Mouse (Mus musculus) frontal cortex, postnatal 25 days (tissue): ENCODE measurements around the gene Cul9.
"Not testable (repeated sequence)": the region's sequence is repeated elsewhere in the genome, so short reads cannot be mapped to it uniquely, and the experiment has no call there.

ENCODE experiments used
- DNase-seq, 2 experiments: peaks; one replicate each; pipeline ENCODE4 v3.0.0; 2022; ENCODE audit warnings: low spot score in 2 of 2

The Cul9 gene

GRCm38 (mm10) chr17:46545813-46546564 is at the start of gene Cul9:
TSS of gene Cul9 (minus strand) at chr17:46546388.
- peak; percentile 81 to 83 for DNase-seq

GRCm38 (mm10) chr17:46595336-46595735 is 49.1 kb upstream of the Cul9 start:
- no peak for DNase-seq

- no peak for DNase-seq
Measured at GRCm38 (mm10) chr17:46594606-46595005, 48.4 kb upstream of the Cul9 start.

- DNase-seq = no peak
Measured at GRCm38 (mm10) chr17:46593124-46593523, 46.9 kb upstream of the Cul9 start.

- no peak for DNase-seq
Measured at GRCm38 (mm10) chr17:46591406-46591805, 45.2 kb upstream of the Cul9 start.

- no peak for DNase-seq
Measured at GRCm38 (mm10) chr17:46590439-46590838, 44.3 kb upstream of the Cul9 start.

GRCm38 (mm10) chr17:46589635-46590314 is 43.6 kb upstream of the Cul9 start:
- DNase-seq = no peak

- no peak for DNase-seq
Measured at GRCm38 (mm10) chr17:46588913-46589312, 42.7 kb upstream of the Cul9 start.

GRCm38 (mm10) chr17:46588173-46588572 is 42.0 kb upstream of the Cul9 start:
- DNase-seq = no peak

GRCm38 (mm10) chr17:46586327-46586726 is 40.1 kb upstream of the Cul9 start:
- DNase-seq = no peak

GRCm38 (mm10) chr17:46578650-46579049 is 32.5 kb upstream of the Cul9 start:
- DNase-seq = no peak

- DNase-seq = no peak
Measured at GRCm38 (mm10) chr17:46576070-46576469, 29.9 kb upstream of the Cul9 start.

GRCm38 (mm10) chr17:46574535-46574934 is 28.3 kb upstream of the Cul9 start:
- DNase-seq = no peak

- no peak for DNase-seq
Measured at GRCm38 (mm10) chr17:46571005-46571404, 24.8 kb upstream of the Cul9 start.

GRCm38 (mm10) chr17:46559146-46559545 is 13.0 kb upstream of the Cul9 start:
- DNase-seq = no peak

- no peak for DNase-seq
Measured at GRCm38 (mm10) chr17:46558151-46558550, 12.0 kb upstream of the Cul9 start.

- not testable (repeated sequence) for DNase-seq
Measured at GRCm38 (mm10) chr17:46557321-46557720, 11.1 kb upstream of the Cul9 start.

- DNase-seq = peak in 1 of 2 experiments; percentile 27
Measured at GRCm38 (mm10) chr17:46556584-46556945, 10.4 kb upstream of the Cul9 start.

- peak; percentile 94 to 95 for DNase-seq
Measured at GRCm38 (mm10) chr17:46555673-46556583, 9.7 kb upstream of the Cul9 start, which contains the start of gene Srf. TSS of gene Srf (minus strand) at chr17:46556175.

- DNase-seq = no peak
Measured at GRCm38 (mm10) chr17:46554977-46555672, 8.9 kb upstream of the Cul9 start.

GRCm38 (mm10) chr17:46554646-46554976 is 8.4 kb upstream of the Cul9 start:
- DNase-seq = peak in 1 of 2 experiments; percentile 28

- DNase-seq = no peak
Measured at GRCm38 (mm10) chr17:46553926-46554325, 7.7 kb upstream of the Cul9 start.
